Mouse (Mus musculus) heart, embryonic 14.5 days (tissue): ENCODE data around the gene Fam192a. TPM values are rescaled to one million over a fixed set of nuclear protein-coding genes. Genes with fewer than 3 reads are reported as not detected.
A peak's percentile ranks its signal among the peaks of the same experiment; 100 is the strongest.

Source experiments
- ATAC-seq: fragments of 200-750 bp; cut with Nextera tagmentation; 2 replicates; pipeline ENCODE4 v1.8.0; 2017; ENCODE audit warnings: low read depth, moderate TSS enrichment; ENCODE audit not compliant: insufficient number of reproducible peaks, insufficient read depth, low FRiP score
- H3K27ac ChIP-seq, 2 experiments: fragments of 200-500 bp in 1 of 2; fragments of 300-500 bp in 1 of 2; sonication (generic) in 1 of 2; replicated peaks in 1 of 2; 2 replicates each; pipeline ENCODE4 v1.5.1; 2012 to 2014; ENCODE audit warnings: low read depth in 2 of 2, low read length in 2 of 2, control low read depth in 1 of 2, mild to moderate bottlenecking in 1 of 2, mixed read lengths in 1 of 2; ENCODE audit not compliant: control insufficient read depth in 1 of 2, insufficient read depth in 1 of 2
- H3K27me3 ChIP-seq: fragments of 300-500 bp; sonication (generic); 2 replicates; pipeline ENCODE4 v1.6.1; 2014; ENCODE audit warnings: mild to moderate bottlenecking, low read length, control low read depth; ENCODE audit not compliant: control insufficient read depth, insufficient read depth
- H3K36me3 ChIP-seq: fragments of 300-500 bp; sonication (generic); 2 replicates; pipeline ENCODE4 v1.6.1; 2014; ENCODE audit warnings: mild to moderate bottlenecking, control low read depth, low read length, mixed read lengths; ENCODE audit not compliant: control insufficient read depth, insufficient read depth
- H3K4me1 ChIP-seq, 2 experiments: fragments of 200-500 bp in 1 of 2; fragments of 300-500 bp in 1 of 2; sonication (generic) in 1 of 2; 2 replicates each; pipeline ENCODE4 v1.6.1; 2012 to 2014; ENCODE audit warnings: low read length in 2 of 2, control low read depth in 1 of 2, mixed read lengths in 1 of 2; ENCODE audit not compliant: control insufficient read depth in 2 of 2, insufficient read depth in 2 of 2
- H3K4me2 ChIP-seq: fragments of 300-500 bp; sonication (generic); 2 replicates; pipeline ENCODE4 v1.6.1; 2014; ENCODE audit warnings: mild to moderate bottlenecking, low read length
- H3K4me3 ChIP-seq, 2 experiments: fragments of 200-500 bp in 1 of 2; fragments of 300-500 bp in 1 of 2; sonication (generic) in 1 of 2; 2 replicates each; pipeline ENCODE4 v1.5.1; 2012 to 2014; ENCODE audit warnings: low read length in 2 of 2, mild to moderate bottlenecking in 2 of 2, control low read depth in 1 of 2, low read depth in 1 of 2, moderate library complexity in 1 of 2; ENCODE audit not compliant: control insufficient read depth in 1 of 2, insufficient read depth in 1 of 2
- H3K9ac ChIP-seq: fragments of 300-500 bp; sonication (generic); 2 replicates; pipeline ENCODE4 v1.6.1; 2014; ENCODE audit warnings: mild to moderate bottlenecking, low read length
- H3K9me3 ChIP-seq: fragments of 300-500 bp; sonication (generic); 2 replicates; pipeline ENCODE4 v1.6.1; 2016; ENCODE audit warnings: low read length, control low read depth; ENCODE audit not compliant: control insufficient read depth
- WGBS: fragments of 180-500 bp; shearing (Covaris S2); extraction: QIAGEN DNeasy Blood & Tissue Kit; methylation state at CpG from one replicate; pipeline ENCODE4 v1.1.7; 2014; 5-methylcytosine and 5-hydroxymethylcytosine counted together
- polyA plus RNA-seq: library from polyadenylated mRNA; unstranded; fragments of >200 nt; fragmentation: Nextera tagmentation; extraction: Ambion mirVana; gene quantifications from 2 replicates; pipeline ENCODE4 v1.2.1, GENCODE M21; 2014

Gene Fam192a
- polyA plus RNA-seq, 1 experiment from 2014 or later: 38.6 TPM

GRCm38 (mm10) chr8:94532000-94532399, 69.8 kb downstream of the Fam192a start:
- Histone ChIP-seq H3K4me2 (peak overlapping the region; percentile 99), H3K36me3 (no peaks in the 10 kb centered on the region), H3K9ac (peak overlapping the region; percentile 75; the same call in 1 of the 2 replicates), H3K4me3 (peak overlapping the region; percentile 66 to 75), H3K27me3 (peaks cover 33% of the 10 kb centered on the region), H3K27ac (no peak overlapping the region), H3K9me3 (no peaks in the 10 kb centered on the region), H3K4me1 (peaks cover 4 to 12% of the 10 kb centered on the region in 2 experiments; a peak in 2 of 4 replicates)
- WGBS: 5% methylated on average over 8 of the region's 8 CpGs
- no peak for ATAC-seq

- Histone ChIP-seq H3K9me3 (no peaks in the 10 kb centered on the region), H3K4me2 (no peak overlapping the region), H3K27ac (no peak overlapping the region), H3K4me1 (peaks cover 4 to 9% of the 10 kb centered on the region in 2 experiments; a peak in 2 of 4 replicates), H3K4me3 (no peak overlapping the region), H3K9ac (no peak overlapping the region), H3K27me3 (peaks cover 27% of the 10 kb centered on the region), H3K36me3 (no peaks in the 10 kb centered on the region)
- WGBS: 89% methylated on average over 4 of the region's 4 CpGs
- no peak for ATAC-seq
Measured at GRCm38 (mm10) chr8:94530643-94531042, 71.2 kb downstream of the Fam192a start.

- WGBS: 60% methylated on average over 4 of the region's 4 CpGs
- Histone ChIP-seq H3K27me3 (peaks cover 20% of the 10 kb centered on the region), H3K9ac (no peak overlapping the region), H3K9me3 (no peaks in the 10 kb centered on the region), H3K4me1 (peaks cover 4 to 9% of the 10 kb centered on the region in 2 experiments; a peak in 2 of 4 replicates), H3K27ac (no peak overlapping the region), H3K36me3 (no peaks in the 10 kb centered on the region), H3K4me3 (no peak overlapping the region), H3K4me2 (no peak overlapping the region)
- no peak for ATAC-seq
Measured at GRCm38 (mm10) chr8:94529875-94530274, 71.9 kb downstream of the Fam192a start.

- Histone ChIP-seq H3K27ac (no peak overlapping the region), H3K36me3 (no peaks in the 10 kb centered on the region), H3K9me3 (no peaks in the 10 kb centered on the region), H3K27me3 (peaks cover 16% of the 10 kb centered on the region), H3K9ac (no peak overlapping the region), H3K4me1 (peaks cover 4% of the 10 kb centered on the region in 2 experiments; a peak in 2 of 4 replicates), H3K4me3 (no peak overlapping the region), H3K4me2 (no peak overlapping the region)
- WGBS: 41% methylated on average over 4 of the region's 4 CpGs
- ATAC-seq: no peak
Measured at GRCm38 (mm10) chr8:94528245-94528644, 73.6 kb downstream of the Fam192a start.

- Histone ChIP-seq H3K9ac (no peak overlapping the region), H3K9me3 (no peaks in the 10 kb centered on the region), H3K27ac (no peak overlapping the region), H3K27me3 (peaks cover 12% of the 10 kb centered on the region), H3K36me3 (no peaks in the 10 kb centered on the region), H3K4me1 (peaks cover 0 to 4% of the 10 kb centered on the region in 2 experiments; a peak in 2 of 4 replicates), H3K4me3 (no peak overlapping the region), H3K4me2 (no peak overlapping the region)
- ATAC-seq: no peak
- 73% methylated on average over 7 of the region's 7 CpGs for WGBS
Measured at GRCm38 (mm10) chr8:94527178-94527577, 74.6 kb downstream of the Fam192a start.

- Histone ChIP-seq H3K27ac (no peak overlapping the region), H3K9me3 (no peaks in the 10 kb centered on the region), H3K4me2 (no peak overlapping the region), H3K36me3 (no peaks in the 10 kb centered on the region), H3K9ac (no peak overlapping the region), H3K4me3 (no peak overlapping the region), H3K4me1 (no peaks in the 10 kb centered on the region), H3K27me3 (peaks cover 15% of the 10 kb centered on the region)
- ATAC-seq: no peak
- WGBS: 78% methylated on average over 9 of the region's 9 CpGs
Measured at GRCm38 (mm10) chr8:94524554-94524953, 77.2 kb downstream of the Fam192a start.

Other genes with a start within 250 kb of the Fam192a start
- 99.7 and 105 TPM in 2 replicates for gene Herpud1, start 215.6 kb downstream of the Fam192a start, polyA plus RNA-seq
- gene Nlrc5, start 167.6 kb downstream of the Fam192a start, polyA plus RNA-seq: 0.19 and 0.35 TPM in 2 replicates
- 6.7 and 6.8 TPM in 2 replicates for gene Cpne2, start 69.0 kb downstream of the Fam192a start, polyA plus RNA-seq
- gene Rspry1, start 60 bp downstream of the Fam192a start, polyA plus RNA-seq: 20.1 and 22.6 TPM in 2 replicates
- gene Arl2bp, start 64.6 kb upstream of the Fam192a start, polyA plus RNA-seq: 54.1 and 60.8 TPM in 2 replicates
- gene Pllp, start 94.3 kb upstream of the Fam192a start, polyA plus RNA-seq: not detected in 2 replicates
- not detected in 2 replicates for gene Ccl22, start 143.6 kb upstream of the Fam192a start, polyA plus RNA-seq
- 8.1 and 10.4 TPM in 2 replicates for gene Cx3cl1, start 170.0 kb upstream of the Fam192a start, polyA plus RNA-seq
- 0.45 TPM in 1 of 2 replicates, not detected in the other for gene Ccl17, start 208.5 kb upstream of the Fam192a start, polyA plus RNA-seq
- 175 and 181 TPM in 2 replicates for gene Coq9, start 236.3 kb upstream of the Fam192a start, polyA plus RNA-seq
- gene Ciapin1, start 236.4 kb upstream of the Fam192a start, polyA plus RNA-seq: 72.7 and 80.2 TPM in 2 replicates